Mouse (Mus musculus) limb, embryonic 12.5 days (tissue): Measurements from ENCODE around the gene Ifi202b. TPM values are rescaled to one million over a fixed set of nuclear protein-coding genes. Genes with fewer than 3 reads are reported as not detected.
"Not testable (repeated sequence)": the region's sequence is repeated elsewhere in the genome, so short reads cannot be mapped to it uniquely, and the experiment has no call there.

Experiments
- ATAC-seq: fragments of 200-750 bp; cut with Nextera tagmentation; 2 replicates; pipeline ENCODE4 v1.8.0; 2017; ENCODE audit warnings: low read depth, moderate TSS enrichment; ENCODE audit not compliant: insufficient number of reproducible peaks, insufficient read depth, low FRiP score, low TSS enrichment
- H3K27ac ChIP-seq: fragments of 300-500 bp; sonication (generic); 2 replicates; pipeline ENCODE4 v1.5.1; 2016; ENCODE audit warnings: mild to moderate bottlenecking, moderate library complexity
- H3K27me3 ChIP-seq: fragments of 300-500 bp; sonication (generic); 2 replicates; pipeline ENCODE4 v1.6.1; 2016; ENCODE audit warnings: mild to moderate bottlenecking, moderate library complexity
- H3K36me3 ChIP-seq: fragments of 300-500 bp; sonication (generic); 2 replicates; pipeline ENCODE4 v1.6.1; 2016; ENCODE audit warnings: mild to moderate bottlenecking, moderate library complexity
- H3K4me1 ChIP-seq: fragments of 300-500 bp; sonication (generic); replicated peaks from 2 replicates; pipeline ENCODE4 v1.6.1; 2016
- H3K4me2 ChIP-seq: fragments of 300-500 bp; sonication (generic); 2 replicates; pipeline ENCODE4 v1.6.1; 2016; ENCODE audit warnings: mild to moderate bottlenecking, moderate library complexity
- H3K4me3 ChIP-seq: fragments of 300-500 bp; sonication (generic); replicated peaks from 2 replicates; pipeline ENCODE4 v1.5.1; 2016; ENCODE audit warnings: mild to moderate bottlenecking
- H3K9ac ChIP-seq: fragments of 300-500 bp; sonication (generic); replicated peaks from 2 replicates; pipeline ENCODE4 v1.6.1; 2016; ENCODE audit warnings: mild to moderate bottlenecking, moderate library complexity
- H3K9me3 ChIP-seq: fragments of 300-500 bp; sonication (generic); 2 replicates; pipeline ENCODE4 v1.6.1; 2016; ENCODE audit warnings: mild to moderate bottlenecking, moderate library complexity
- WGBS: fragments of 180-500 bp; shearing (Covaris S2); methylation state at CpG from one replicate; pipeline ENCODE4 v1.1.7; 2016; 5-methylcytosine and 5-hydroxymethylcytosine counted together
- polyA plus RNA-seq: library from polyadenylated mRNA; unstranded; fragments of >200 nt; fragmentation: Nextera tagmentation; extraction: Ambion mirVana; gene quantifications from 2 replicates; pipeline ENCODE4 v1.2.1, GENCODE M21; 2016

Gene Ifi202b
- polyA plus RNA-seq, 1 experiment from 2014 or later: not detected

DNA sequence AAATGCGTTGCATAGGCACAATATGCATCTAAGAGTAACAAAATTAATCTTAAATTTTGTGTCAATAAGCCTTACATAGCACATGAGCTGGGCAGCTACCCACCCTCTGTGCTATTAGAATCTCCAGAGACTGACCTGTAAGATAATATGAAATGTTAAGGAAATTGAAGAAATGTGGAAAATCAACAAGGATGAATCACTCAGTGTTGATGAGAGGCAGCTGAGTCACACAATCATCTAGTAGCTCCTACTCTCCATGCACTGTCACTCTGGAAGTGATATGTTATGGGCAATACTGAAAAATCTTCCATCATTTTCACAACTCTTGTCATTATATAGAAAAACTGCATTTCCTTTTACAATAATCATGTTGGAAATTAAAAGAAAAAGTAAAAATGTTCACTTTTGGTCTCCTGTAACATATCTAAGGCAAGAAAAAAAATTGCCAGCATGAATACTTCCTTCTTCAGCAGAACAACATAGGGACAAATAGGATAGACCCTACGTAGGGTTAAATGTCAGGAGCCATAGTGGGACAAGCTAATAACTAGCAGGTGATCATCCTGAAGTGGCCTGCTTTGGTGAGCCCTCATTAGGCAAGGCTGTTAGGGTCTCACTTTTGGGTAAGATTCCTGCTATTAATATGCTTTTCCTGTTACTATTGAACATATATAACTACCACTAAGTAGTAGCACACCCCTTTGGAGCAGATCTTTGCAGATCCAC is 27.3 kb downstream of the Ifi202b start:
- Histone ChIP-seq H3K4me3 (no peak overlapping the region), H3K9ac (no peak overlapping the region), H3K9me3 (no peaks in the 10 kb centered on the region), H3K27ac (no peak overlapping the region), H3K27me3 (no peaks in the 10 kb centered on the region), H3K4me2 (no peak overlapping the region), H3K4me1 (no peaks in the 10 kb centered on the region), H3K36me3 (no peaks in the 10 kb centered on the region)
- WGBS: 63% methylated on average over 2 of the region's 2 CpGs
- no peak for ATAC-seq

GRCm38 (mm10) chr1:173953563-173953962 is 29.0 kb downstream of the Ifi202b start:
- H3K27ac ChIP-seq: no peak overlapping the region
- no peak overlapping the region for H3K4me3 ChIP-seq
- H3K27me3 ChIP-seq: no peaks in the 10 kb centered on the region
- H3K4me1 ChIP-seq: no peaks in the 10 kb centered on the region
- H3K4me2 ChIP-seq: no peak overlapping the region
- H3K36me3 ChIP-seq: no peaks in the 10 kb centered on the region
- H3K9me3 ChIP-seq: no peaks in the 10 kb centered on the region
- ATAC-seq: no peak
- H3K9ac ChIP-seq: no peak overlapping the region
- WGBS: 96% methylated on average over 1 of the region's 1 CpGs

GRCm38 (mm10) chr1:173949044-173949443 is 33.5 kb downstream of the Ifi202b start:
- not testable (repeated sequence) for H3K9ac ChIP-seq, H3K27me3 ChIP-seq, ATAC-seq, H3K4me2 ChIP-seq, H3K4me3 ChIP-seq, H3K36me3 ChIP-seq, H3K9me3 ChIP-seq, H3K27ac ChIP-seq, H3K4me1 ChIP-seq
- 82% methylated on average over 2 of the region's 2 CpGs for WGBS

DNA sequence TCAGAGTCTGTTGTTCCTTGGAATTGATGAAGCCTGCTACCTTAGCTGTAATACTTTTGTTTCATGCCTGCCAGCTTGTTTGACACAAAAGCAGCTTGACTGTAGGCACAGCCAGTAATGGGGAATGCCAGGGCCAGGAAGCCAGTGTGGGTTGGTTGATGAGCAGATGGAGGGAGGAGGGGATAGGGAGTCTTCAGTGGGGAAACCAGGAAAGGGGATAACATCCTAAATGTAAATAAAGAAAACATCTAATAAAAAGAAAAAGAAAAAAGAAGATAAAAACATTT is 39.8 kb downstream of the Ifi202b start:
- H3K9me3 ChIP-seq, H3K4me2 ChIP-seq, ATAC-seq, H3K4me3 ChIP-seq, H3K4me1 ChIP-seq, H3K27me3 ChIP-seq, H3K9ac ChIP-seq, H3K27ac ChIP-seq, H3K36me3 ChIP-seq: not testable (repeated sequence)

DNA sequence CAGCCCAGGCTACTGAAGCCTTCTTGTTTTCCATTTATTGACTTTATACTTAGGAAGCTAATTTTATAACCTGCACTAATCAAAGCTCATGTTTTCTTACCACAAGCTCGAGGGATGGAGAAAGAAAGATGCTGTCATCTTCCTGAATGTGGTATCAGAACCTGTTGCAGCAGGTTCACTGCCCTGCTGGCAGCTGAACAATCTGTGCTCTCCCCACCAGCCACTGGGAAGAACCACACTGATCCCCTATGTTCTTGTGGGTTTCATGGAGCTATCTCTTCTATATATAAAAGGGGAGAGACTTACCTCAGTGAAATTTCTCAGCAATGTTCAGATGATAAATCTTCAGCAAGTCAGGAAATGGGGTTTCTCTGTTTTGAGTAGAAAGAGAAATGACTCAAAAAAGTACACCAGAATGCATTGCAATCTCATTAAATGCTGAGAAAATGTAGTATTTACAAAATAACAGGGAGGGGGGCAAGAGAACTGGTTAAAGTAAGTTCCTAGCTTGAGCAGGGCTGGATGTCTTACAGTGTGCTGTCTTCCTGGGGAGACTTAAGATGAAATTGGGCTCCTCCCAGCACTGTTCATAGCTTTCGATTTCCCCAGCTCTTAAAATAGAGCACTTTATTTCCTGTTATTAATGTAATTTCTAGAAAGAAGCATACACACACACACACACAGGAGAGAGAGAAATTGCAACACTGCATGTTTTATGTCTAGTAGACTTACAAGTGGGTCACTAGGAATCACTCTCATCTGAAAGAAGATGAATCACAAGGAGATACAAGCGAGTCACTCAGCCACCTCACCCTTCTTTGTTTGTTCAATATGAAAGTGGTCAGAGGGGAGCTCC is 40.4 kb downstream of the Ifi202b start, which contains the start of the genes Mndal and Ifi203:
TSS of gene Mndal (minus strand) at position 568 of the 856 bp plus-strand sequence.
TSS of gene Ifi203 (minus strand) at position 749 of the 856 bp plus-strand sequence.
- H3K27me3 ChIP-seq, H3K4me3 ChIP-seq, H3K4me1 ChIP-seq, H3K4me2 ChIP-seq, H3K9me3 ChIP-seq, ATAC-seq, H3K27ac ChIP-seq, H3K36me3 ChIP-seq, H3K9ac ChIP-seq: not testable (repeated sequence)
- WGBS: 64% methylated on average over 3 of the region's 3 CpGs

GRCm38 (mm10) chr1:173941522-173941921 is 41.0 kb downstream of the Ifi202b start:
- not testable (repeated sequence) for H3K9me3 ChIP-seq, ATAC-seq, H3K36me3 ChIP-seq, H3K4me3 ChIP-seq, H3K27ac ChIP-seq, H3K4me1 ChIP-seq, H3K27me3 ChIP-seq, H3K9ac ChIP-seq, H3K4me2 ChIP-seq
- 87% methylated on average over 2 of the region's 2 CpGs for WGBS

- 60% methylated on average over 3 of the region's 3 CpGs for WGBS
- not testable (repeated sequence) for ATAC-seq, H3K36me3 ChIP-seq
These were observed 63.3 kb downstream of the Ifi202b start for GRCm38 (mm10) chr1:173919279-173919678.

DNA sequence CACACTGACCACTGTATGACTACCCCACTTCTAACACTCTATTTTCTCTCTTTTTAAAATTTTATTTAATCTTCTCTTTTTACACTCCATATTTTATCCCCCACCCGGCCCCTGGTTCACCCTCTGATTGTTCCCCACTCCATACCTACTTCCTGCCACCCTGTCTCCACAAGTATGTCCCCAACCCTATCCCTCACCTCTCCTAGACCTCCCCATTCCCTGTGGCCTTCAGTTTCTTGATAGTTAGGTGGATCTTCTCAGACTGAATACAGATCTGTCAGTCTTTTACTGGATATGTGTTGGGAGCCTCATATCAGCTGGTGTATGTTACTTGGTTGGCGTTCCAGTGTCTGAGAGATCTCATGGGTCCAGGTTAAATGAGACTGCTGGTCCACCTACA is 68.0 kb downstream of the Ifi202b start:
- Histone ChIP-seq H3K4me3 (no peak overlapping the region), H3K9me3 (no peaks in the 10 kb centered on the region), H3K36me3 (no peaks in the 10 kb centered on the region), H3K27me3 (no peaks in the 10 kb centered on the region), H3K4me1 (no peaks in the 10 kb centered on the region), H3K9ac (no peak overlapping the region), H3K4me2 (no peak overlapping the region), H3K27ac (no peak overlapping the region)
- no peak for ATAC-seq
- 84% methylated on average over 2 of the region's 2 CpGs for WGBS

More at GRCm38 (mm10) chr1:173919279-173919678, 63.3 kb downstream of the Ifi202b start:
- H3K9me3 ChIP-seq, H3K27me3 ChIP-seq, H3K4me3 ChIP-seq, H3K27ac ChIP-seq, H3K4me2 ChIP-seq, H3K4me1 ChIP-seq, H3K9ac ChIP-seq: not testable (repeated sequence)

GRCm38 (mm10) chr1:173913256-173913791 is 69.2 kb downstream of the Ifi202b start:
- not testable (repeated sequence) for H3K4me2 ChIP-seq, H3K27ac ChIP-seq, H3K4me1 ChIP-seq, H3K9me3 ChIP-seq, H3K27me3 ChIP-seq, H3K4me3 ChIP-seq, H3K36me3 ChIP-seq, H3K9ac ChIP-seq, ATAC-seq
